In genomic region chr11:103735046-103735781, GRCm38 (mm10) we compare ENCODE assay signal across 12 mouse cellular contexts. TPM values are rescaled to one million over a fixed set of nuclear protein-coding genes. Genes with fewer than 3 reads are reported as not detected.
DNase-seq lines count a peak whose midpoint lies in the region; ATAC-seq lines count a peak whose summit lies in the region.
"Had no signal": no experiment of that assay in that cellular context is flagged by ENCODE, and none has a peak within 500 bp of the region (broad histone marks: within the 10 kb centered on the region; RNA-seq: fewer than 3 reads in every experiment).

No protein-coding gene starts in this region.

- no peaks in the 10 kb centered on the region for H3K27me3 ChIP-seq in lung, embryonic 16.5 days (ENCODE audit: control insufficient read depth, insufficient read depth, low read depth, low read length)
- H3K27me3 ChIP-seq in liver, embryonic 11.5 days (replicated peaks; ENCODE audit: control insufficient read depth, insufficient read depth, low read length): no peaks in the 10 kb centered on the region
- no peaks in the 10 kb centered on the region; the same call in 1 of the 2 replicates for H3K27me3 ChIP-seq in stomach, embryonic 16.5 days (ENCODE audit: control insufficient read depth, insufficient read depth, low read length)
- H3K27me3 ChIP-seq: embryonic facial prominence, embryonic 15.5 days; hindbrain, embryonic 13.5 days had no signal

- no peak overlapping the region for H3K4me3 ChIP-seq in lung, embryonic 16.5 days (ENCODE audit: low read length)
- no peak overlapping the region for H3K4me3 ChIP-seq in liver, embryonic 11.5 days (ENCODE audit: low read depth, low read length)
- no peak overlapping the region for H3K4me3 ChIP-seq in stomach, embryonic 16.5 days (replicated peaks; ENCODE audit: low read length)
- H3K4me3 ChIP-seq: embryonic facial prominence, embryonic 15.5 days; heart, embryonic 12.5 days; hindbrain, embryonic 13.5 days; left cerebral cortex, adult 2 months had no signal

- WGBS in lung, embryonic 16.5 days: 47% methylated on average over 19 of the region's 19 CpGs
- WGBS in liver, embryonic 11.5 days: 67% methylated on average over 19 of the region's 19 CpGs
- WGBS in stomach, embryonic 16.5 days: 47% methylated on average over 19 of the region's 19 CpGs

- 0 out of 2 replicates have a peak, but pooled peaks have one; percentile 35 for ATAC-seq in lung, embryonic 16.5 days (ENCODE audit: low read depth)
- ATAC-seq in liver, embryonic 11.5 days (replicated peaks; ENCODE audit: low FRiP score): no peak
- ATAC-seq in stomach, embryonic 16.5 days (ENCODE audit: insufficient read depth, low FRiP score): peak; percentile 51; the same call in 1 of the 2 replicates
- no peak for ATAC-seq in activated CD4-positive, CD25-positive, alpha-beta regulatory T cell, adult 4 months

- H3K9me3 ChIP-seq in lung, embryonic 16.5 days (ENCODE audit: control insufficient read depth, low read length): no peaks in the 10 kb centered on the region
- no peaks in the 10 kb centered on the region for H3K9me3 ChIP-seq in liver, embryonic 11.5 days (ENCODE audit: control insufficient read depth, low read length)
- H3K9me3 ChIP-seq in stomach, embryonic 16.5 days (replicated peaks; ENCODE audit: control insufficient read depth, low read length): no peaks in the 10 kb centered on the region
- H3K9me3 ChIP-seq: embryonic facial prominence, embryonic 15.5 days; heart, embryonic 12.5 days; hindbrain, embryonic 13.5 days had no signal

- no peaks in the 10 kb centered on the region for H3K36me3 ChIP-seq in lung, embryonic 16.5 days (ENCODE audit: control insufficient read depth, insufficient read depth, low read length)
- H3K36me3 ChIP-seq in liver, embryonic 11.5 days (ENCODE audit: control insufficient read depth, insufficient read depth, low read length): no peaks in the 10 kb centered on the region
- no peaks in the 10 kb centered on the region for H3K36me3 ChIP-seq in stomach, embryonic 16.5 days (ENCODE audit: control insufficient read depth, insufficient read depth, low read length)
- H3K36me3 ChIP-seq: embryonic facial prominence, embryonic 15.5 days; heart, embryonic 12.5 days; hindbrain, embryonic 13.5 days had no signal

- DNase-seq in lung, adult 18-20 months: no peak
- peak; percentile 95 for DNase-seq in kidney, adult 9 months
- no peak for DNase-seq in liver, embryonic 11.5 days (ENCODE audit: low spot score)
- no peak for DNase-seq in layer of hippocampus, postnatal 36 days
- DNase-seq in spleen, postnatal 10 days (ENCODE audit: low spot score in 2 of 2): no peak

- H3K4me1 ChIP-seq in lung, embryonic 16.5 days (replicated peaks; ENCODE audit: control insufficient read depth, insufficient read depth, low read length): peaks cover 7% of the 10 kb centered on the region; the same call in 1 of the 2 replicates
- no peaks in the 10 kb centered on the region for H3K4me1 ChIP-seq in liver, embryonic 11.5 days (replicated peaks; ENCODE audit: control insufficient read depth, insufficient read depth, low read length)
- H3K4me1 ChIP-seq in stomach, embryonic 16.5 days (ENCODE audit: control insufficient read depth, insufficient read depth, low read length): peaks cover 11% of the 10 kb centered on the region; the same call in 1 of the 2 replicates
- H3K4me1 ChIP-seq: embryonic facial prominence, embryonic 15.5 days; hindbrain, embryonic 13.5 days had no signal

- no peak overlapping the region for H3K9ac ChIP-seq in lung, embryonic 16.5 days (ENCODE audit: low read length)
- no peak overlapping the region for H3K9ac ChIP-seq in liver, embryonic 11.5 days (ENCODE audit: low read depth, low read length)
- H3K9ac ChIP-seq in stomach, embryonic 16.5 days (ENCODE audit: low read length): 0 out of 2 replicates have a peak overlapping the region, but pooled peaks have one; percentile 19
- H3K9ac ChIP-seq: embryonic facial prominence, embryonic 15.5 days; heart, embryonic 12.5 days; hindbrain, embryonic 13.5 days had no signal

- no peak overlapping the region for H3K27ac ChIP-seq in lung, embryonic 16.5 days (ENCODE audit: low read length)
- no peak overlapping the region for H3K27ac ChIP-seq in liver, embryonic 11.5 days (ENCODE audit: low read depth, low read length)
- no peak overlapping the region for H3K27ac ChIP-seq in stomach, embryonic 16.5 days (ENCODE audit: low read length)
- H3K27ac ChIP-seq: embryonic facial prominence, embryonic 15.5 days; hindbrain, embryonic 13.5 days; left cerebral cortex, adult 2 months had no signal

- no peak overlapping the region for H3K4me2 ChIP-seq in lung, embryonic 16.5 days (ENCODE audit: low read depth, low read length)
- peak overlapping the region; percentile 24; the same call in 1 of the 2 replicates for H3K4me2 ChIP-seq in liver, embryonic 11.5 days
- no peak overlapping the region for H3K4me2 ChIP-seq in stomach, embryonic 16.5 days (ENCODE audit: low read depth, low read length)
- H3K4me2 ChIP-seq: embryonic facial prominence, embryonic 15.5 days; heart, embryonic 12.5 days; hindbrain, embryonic 13.5 days had no signal

RNA-seq across cellular contexts. Expression of gene Wnt9b, which starts 14.4 kb away (rescaled TPM):
- polyA plus RNA-seq in lung, embryonic 16.5 days (2015; fragmentation: Nextera tagmentation; extraction: Ambion mirVana): 0.10 TPM in 1 of 2 replicates, not detected in the other
- polyA plus RNA-seq in liver, embryonic 11.5 days (2014; fragmentation: Nextera tagmentation; extraction: Ambion mirVana): 0.19 and 0.34 TPM in 2 replicates
- polyA plus RNA-seq in stomach, embryonic 16.5 days (2015; fragmentation: Nextera tagmentation; extraction: Ambion mirVana): 0.05 and 0.06 TPM in 2 replicates
- polyA plus RNA-seq in activated CD4-positive, CD25-positive, alpha-beta regulatory T cell, adult 4 months (2017; shearing (Covaris generic)): not detected
- total RNA-seq in layer of hippocampus, postnatal 36 days (2021): under 1 TPM; 0.38 to 0.57 TPM

RNA-seq across cellular contexts. Expression of gene Gosr2, which starts 37.5 kb away (rescaled TPM):
- 75.8 and 79.2 TPM in 2 replicates for polyA plus RNA-seq in lung, embryonic 16.5 days (2015; fragmentation: Nextera tagmentation; extraction: Ambion mirVana)
- polyA plus RNA-seq in liver, embryonic 11.5 days (2014; fragmentation: Nextera tagmentation; extraction: Ambion mirVana): 65.9 and 78.1 TPM in 2 replicates
- 75.1 and 78.1 TPM in 2 replicates for polyA plus RNA-seq in stomach, embryonic 16.5 days (2015; fragmentation: Nextera tagmentation; extraction: Ambion mirVana)
- polyA plus RNA-seq in activated CD4-positive, CD25-positive, alpha-beta regulatory T cell, adult 4 months (2017; shearing (Covaris generic)): 10 to 100 TPM; 49.9 to 56.6 TPM
- 10 to 100 TPM; 63.5 to 64.6 TPM for total RNA-seq in layer of hippocampus, postnatal 36 days (2021)

RNA-seq across cellular contexts. Expression of gene Wnt3, which starts 38.7 kb away (rescaled TPM):
- polyA plus RNA-seq in lung, embryonic 16.5 days (2015; fragmentation: Nextera tagmentation; extraction: Ambion mirVana): 0.14 and 0.35 TPM in 2 replicates
- polyA plus RNA-seq in liver, embryonic 11.5 days (2014; fragmentation: Nextera tagmentation; extraction: Ambion mirVana): 0.43 and 0.47 TPM in 2 replicates
- 0.06 and 0.16 TPM in 2 replicates for polyA plus RNA-seq in stomach, embryonic 16.5 days (2015; fragmentation: Nextera tagmentation; extraction: Ambion mirVana)
- polyA plus RNA-seq in activated CD4-positive, CD25-positive, alpha-beta regulatory T cell, adult 4 months (2017; shearing (Covaris generic)): 1 to 10 TPM; 1.4 to 2.9 TPM
- 1 to 10 TPM; 1.5 to 1.8 TPM for total RNA-seq in layer of hippocampus, postnatal 36 days (2021)

Comparison
In these comparisons a context has a peak if more than half of its experiments do, and no peak if none do; other contexts are left out.
1. ATAC-seq: peak in lung, embryonic 16.5 days (single experiment) and stomach, embryonic 16.5 days (single experiment); none in liver, embryonic 11.5 days (single experiment) and activated CD4-positive, CD25-positive, alpha-beta regulatory T cell, adult 4 months (single experiment).